Mouse (Mus musculus): Measurements from ENCODE around the gene Mip.

DNA sequence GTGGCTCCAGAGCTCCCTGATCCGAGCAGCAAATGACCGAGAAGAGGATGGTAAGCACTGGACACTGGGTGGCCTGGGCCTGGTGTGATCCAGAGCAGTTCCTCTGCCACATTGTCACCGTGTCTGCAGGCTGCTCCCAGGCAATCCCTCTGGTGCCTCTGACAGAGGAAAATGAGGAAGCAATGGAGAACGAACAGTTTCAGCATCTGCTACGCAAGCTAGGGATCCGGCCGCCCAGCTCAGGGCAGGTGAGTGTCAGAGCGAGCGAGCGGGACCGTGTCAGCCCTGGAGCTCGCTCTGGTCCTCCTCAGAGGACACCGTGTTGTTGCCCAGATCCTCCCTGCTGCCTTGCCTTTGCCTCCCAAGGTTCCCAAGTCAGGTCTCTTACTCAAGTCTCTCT, 24.9 kb downstream of the Mip start:
- no peak for TF ChIP-seq POLR2A (IDR thresholded peaks at IDR 0.05; ENCODE audit: low read depth, low read length)
- TF ChIP-seq CTCF (IDR thresholded peaks at IDR 0.05; ENCODE audit: extremely low read depth, insufficient read depth, insufficient read length, insufficient replicate concordance), result no peak

All from spleen, adult 2 months (tissue).